Mouse (Mus musculus): ENCODE data around the gene Tet3.

DNA sequence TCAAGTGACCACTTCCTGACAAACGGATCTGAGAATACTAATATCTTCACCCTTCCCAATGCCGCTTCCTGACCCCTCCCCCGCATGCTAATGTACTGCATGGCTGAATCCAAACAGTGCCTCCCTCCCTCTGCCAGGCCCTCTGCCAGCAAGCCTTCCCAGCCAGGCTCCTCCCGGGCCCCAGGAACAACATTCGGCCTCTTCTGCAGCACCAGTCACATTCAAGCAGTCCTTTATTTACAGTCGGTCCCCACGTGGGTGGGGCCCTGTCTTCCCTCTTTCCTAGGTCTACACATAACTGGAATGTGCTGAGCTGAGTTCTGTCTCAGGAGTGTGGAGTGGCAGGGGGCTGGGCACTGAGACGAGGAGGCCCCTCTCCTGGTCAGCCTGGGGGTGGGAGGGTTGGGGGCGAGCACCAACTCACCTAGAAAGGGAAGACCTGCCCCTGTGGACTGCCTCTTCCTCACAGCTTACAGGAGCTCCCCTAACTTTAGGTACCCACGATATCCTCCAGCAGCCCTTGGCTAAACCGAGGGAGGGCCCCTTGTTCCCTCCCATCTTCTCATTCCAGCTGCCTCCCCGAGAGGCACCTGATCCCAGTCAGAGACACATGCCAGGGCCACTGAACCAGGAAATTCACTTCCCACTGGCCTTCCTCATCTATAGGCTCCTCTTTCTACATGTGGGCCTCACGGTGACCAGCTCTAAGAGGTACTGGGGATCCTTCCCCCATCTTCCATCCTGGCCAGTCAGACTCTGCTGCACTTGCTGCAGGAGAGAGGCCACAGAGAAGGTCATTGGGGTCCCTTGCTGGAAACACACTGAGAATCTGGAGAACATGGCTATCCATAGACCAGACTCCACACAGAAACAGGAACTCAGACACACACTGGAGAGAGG, 15.2 kb downstream of the Tet3 start:
- TF ChIP-seq POLR2A (IDR thresholded peaks at IDR 0.05; ENCODE audit: extremely low read depth, insufficient read depth, low read length) (no peak), CTCF (IDR thresholded peaks at IDR 0.05; ENCODE audit: extremely low read depth, insufficient read depth, low read length) (no peak)

Measured in cortical plate, adult 2 months (tissue).